Mouse (Mus musculus): ENCODE measurements around the gene Esrrb.

The Esrrb gene

DNA sequence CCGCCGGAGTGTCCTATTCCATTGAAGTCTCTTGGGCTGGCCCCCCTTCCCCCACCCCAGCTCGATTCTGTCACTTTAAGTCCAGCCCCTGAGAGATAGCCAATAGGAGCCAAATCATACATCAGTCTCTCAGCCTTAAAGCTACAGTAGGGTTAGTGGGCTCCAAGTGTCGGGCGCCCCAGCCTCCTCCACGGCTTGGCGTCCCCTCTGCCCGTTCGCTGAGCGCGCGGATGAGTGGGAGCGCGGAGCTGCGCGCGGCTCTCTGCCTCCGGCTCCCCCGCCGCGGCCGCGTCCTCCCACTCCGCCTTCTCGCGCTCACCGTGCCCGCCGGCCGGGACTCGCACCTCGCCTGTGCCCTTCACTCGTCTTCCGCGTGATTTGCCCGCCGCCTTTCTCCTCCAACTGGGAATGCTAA is 60.6 kb downstream of the Esrrb start:
- in situ Hi-C loops (cut with MboI, MseI): no loop called here

DNA sequence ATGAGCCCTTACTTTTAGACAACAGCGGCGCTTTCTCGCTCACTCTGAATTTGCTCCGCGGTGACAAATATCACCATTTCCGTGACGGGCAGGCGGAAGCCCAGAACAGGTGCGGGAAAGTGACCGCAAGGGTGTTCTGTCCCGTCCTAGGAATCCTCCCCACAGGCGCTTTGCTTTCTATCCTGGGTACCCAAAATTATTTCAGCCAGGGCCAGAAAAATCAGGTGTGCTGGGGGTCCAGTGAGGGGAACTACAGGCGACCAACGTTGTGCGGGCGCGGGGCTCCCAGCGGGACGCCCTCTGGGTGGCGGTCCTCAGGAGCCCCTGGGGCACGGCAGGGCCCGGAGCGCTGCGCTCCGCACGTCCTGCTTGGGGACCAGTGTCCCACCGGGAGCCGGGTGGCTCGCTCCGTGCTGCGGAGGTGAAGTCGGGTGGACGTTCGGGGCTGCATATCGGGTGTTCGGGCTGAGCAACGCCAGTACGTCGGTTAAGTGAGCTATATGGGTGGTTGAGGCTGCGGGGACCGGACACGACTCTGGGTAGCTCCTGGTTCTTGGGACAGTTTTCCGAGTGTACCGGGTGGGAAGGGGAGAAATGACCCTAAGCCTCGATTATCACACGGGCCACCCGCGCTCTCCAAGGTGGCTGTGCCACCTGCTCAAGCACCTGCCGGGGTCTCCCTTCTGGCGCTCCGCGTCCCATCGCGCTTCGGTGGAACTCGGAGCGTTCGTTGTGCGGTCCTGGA is 61.4 kb downstream of the Esrrb start:
- in situ Hi-C loops (cut with MboI, MseI): no loop called here

DNA sequence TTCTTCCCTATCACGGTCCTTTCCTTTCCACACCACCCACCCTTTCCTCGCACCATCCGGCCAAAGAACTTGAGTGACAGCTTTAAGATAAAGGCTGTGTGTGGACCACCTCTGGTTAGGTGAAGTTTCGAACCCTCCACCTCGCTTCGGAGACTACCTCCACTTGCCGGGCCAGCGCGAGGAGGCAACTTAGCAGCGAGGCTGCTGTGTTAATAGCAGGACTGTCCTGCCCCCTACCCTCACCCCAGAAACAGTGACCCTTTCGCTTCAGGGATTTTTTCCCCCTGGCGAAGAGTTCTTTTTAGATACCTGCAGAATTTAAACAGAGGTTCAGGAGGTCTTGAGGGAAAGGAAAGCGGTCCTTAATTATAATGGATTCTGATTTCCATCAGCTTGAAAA is 62.2 kb downstream of the Esrrb start:
- in situ Hi-C loops (cut with MboI, MseI): no loop called here

DNA sequence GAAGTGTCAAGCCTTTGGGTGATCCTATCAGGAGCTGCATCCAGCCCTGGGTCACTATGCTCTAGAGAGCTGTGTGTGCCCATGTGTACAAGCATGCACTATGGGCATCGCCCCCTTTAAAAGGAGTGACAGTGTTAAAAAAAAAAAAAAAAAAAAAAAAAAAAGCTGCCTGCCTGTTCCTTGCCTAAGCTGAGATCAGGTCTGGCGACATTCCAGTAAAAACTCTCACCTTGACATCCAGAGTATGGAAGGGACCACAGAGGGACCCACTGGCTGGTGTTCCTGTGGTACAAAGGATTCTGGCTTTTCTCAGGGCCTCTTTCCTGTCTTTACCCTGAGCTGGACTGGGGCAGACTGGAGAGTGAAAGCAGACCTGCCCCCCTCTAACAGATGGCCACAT is 66.7 kb downstream of the Esrrb start:
- in situ Hi-C loops (cut with MboI, MseI): no loop called here

DNA sequence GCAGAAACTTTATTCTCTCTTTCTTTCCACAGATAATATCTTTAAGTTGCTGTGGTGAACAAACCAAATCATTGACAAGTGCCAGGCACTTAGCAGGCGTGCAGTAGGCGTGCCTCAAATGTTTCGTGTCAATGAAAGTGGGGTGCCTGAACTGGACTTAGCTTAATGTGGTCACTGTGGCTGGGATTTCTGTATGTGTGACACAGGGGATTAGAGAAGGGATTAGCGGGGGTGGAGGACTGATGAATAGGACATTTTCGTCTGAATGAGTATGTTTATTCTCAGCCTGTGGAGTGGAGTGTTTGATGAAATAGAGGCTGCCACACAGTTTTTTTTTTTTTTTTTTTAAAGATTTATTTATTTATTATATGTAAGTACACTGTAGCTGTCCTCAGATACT is 70.8 kb downstream of the Esrrb start:
- in situ Hi-C loops (cut with MboI, MseI): no loop called here

DNA sequence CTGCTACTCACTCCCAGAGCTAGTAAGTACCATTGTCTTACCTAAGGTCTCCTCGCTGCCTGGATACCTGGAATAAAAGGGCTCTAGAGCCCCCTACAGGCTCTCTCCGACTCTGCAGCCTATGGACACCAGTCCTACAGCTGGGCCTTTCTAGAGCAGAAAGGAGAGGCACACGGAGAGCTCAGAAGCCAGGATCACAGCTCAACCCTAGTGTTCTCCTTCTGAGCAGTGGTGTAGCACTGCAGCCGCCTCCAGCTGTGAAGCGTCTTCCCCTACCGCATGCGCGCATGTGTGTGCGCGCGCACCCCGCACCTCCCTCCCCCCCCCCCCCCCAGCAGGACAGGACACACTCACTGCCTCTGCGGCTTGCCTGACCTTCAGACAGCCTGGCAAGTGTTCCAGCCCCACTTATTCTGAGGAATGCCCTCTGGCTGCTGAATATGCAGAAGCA is 72.5 kb downstream of the Esrrb start:
- in situ Hi-C loops (cut with MboI, MseI): no loop called here

DNA sequence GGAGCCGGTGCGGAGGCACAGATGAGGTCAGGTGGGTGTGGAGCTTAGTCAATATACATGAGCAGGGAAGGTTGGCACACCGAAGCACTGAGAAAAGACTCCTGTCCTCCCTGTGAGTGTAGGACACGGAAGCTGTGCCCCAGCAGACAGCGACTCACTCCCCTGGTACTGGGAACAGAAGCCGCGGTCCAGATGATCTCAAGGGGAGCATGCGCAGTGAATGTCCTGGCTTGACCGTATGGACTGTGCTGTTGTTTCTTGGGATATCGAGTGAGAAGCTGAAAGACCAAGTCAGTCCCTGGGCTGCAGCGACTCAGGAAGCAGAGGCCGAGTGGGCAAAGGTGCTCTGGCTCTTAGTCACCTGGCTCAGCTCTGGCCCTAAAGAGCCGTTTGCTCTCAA is 74.7 kb downstream of the Esrrb start:
- in situ Hi-C loops (cut with MboI, MseI): no loop called here

DNA sequence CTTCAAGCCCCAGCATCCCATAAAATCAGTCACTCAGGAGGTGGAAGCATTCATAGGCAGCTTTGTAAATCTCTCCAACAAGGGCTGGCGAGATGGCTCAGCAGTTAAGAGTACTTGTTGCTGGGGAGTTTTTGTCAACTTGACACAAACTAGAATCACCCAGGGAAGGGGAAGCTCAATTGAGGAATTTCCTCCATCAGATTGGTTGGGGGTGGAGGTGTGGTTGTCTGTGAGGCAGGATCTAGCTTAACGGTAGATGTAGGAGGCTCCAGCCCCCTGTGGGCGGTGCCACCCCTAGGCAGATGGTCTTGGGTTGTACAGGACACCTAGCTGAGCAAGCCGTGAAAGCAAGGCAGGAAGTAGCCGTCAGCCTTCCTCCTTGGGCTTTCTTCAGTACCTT is 89.9 kb downstream of the Esrrb start:
- in situ Hi-C loops (cut with MboI, MseI): no loop called here

DNA sequence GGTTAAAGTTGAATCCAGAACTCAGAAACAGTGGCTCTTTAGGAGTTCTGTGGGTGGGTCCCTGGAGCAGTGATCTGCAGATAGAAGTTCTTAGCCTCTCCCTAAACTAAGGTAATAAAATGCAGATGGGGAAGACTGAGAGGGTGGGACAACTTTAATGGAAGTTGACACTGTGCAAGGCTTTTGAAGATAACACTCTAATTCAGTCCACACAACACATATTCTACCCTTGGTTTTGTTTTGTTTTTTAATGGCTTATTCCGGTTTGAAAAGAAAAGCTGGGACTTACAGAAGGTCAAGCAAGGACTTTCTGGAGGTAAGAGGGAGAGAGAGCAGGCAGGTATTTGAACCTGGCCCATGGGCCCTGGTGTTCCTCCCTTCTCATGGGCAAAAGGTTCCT is 94.1 kb downstream of the Esrrb start:
- in situ Hi-C loops (cut with MboI, MseI): no loop called here

DNA sequence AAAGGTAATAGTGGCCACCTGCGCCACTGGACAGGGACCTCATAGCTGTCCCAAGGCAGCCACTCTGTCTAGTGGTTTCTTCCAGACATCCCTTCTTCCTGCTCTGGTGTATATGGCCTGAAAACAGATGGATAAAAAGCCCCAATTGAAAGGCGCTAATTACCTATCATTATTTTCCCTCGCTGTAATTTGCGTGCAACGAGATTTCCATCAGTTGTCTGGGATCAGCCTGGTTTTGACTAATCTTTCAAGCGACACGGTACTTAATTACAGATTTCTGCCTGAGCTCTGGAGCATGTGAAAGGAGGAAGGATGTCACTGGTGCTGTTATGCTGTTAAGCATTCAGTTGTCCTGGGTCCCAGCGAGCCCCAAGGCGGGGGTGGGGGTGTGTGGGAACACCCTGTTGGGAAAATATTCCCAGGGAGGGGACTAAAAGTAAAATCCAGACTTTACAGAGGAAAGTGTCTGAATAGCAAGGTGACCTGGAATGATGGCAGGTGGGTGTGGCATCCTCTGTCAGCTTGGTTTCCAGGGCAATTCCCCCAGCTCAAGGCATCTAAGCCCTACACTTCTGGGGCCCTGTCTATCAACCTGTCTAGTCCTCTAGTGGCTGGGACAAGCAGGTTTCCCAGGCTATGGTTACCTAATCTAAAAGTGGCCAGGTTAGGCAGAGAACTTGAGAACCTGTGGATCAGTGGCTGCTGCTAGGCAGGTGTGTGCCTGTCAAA is 102.0 kb downstream of the Esrrb start:
- in situ Hi-C loops (cut with MboI, MseI): no loop called here

DNA sequence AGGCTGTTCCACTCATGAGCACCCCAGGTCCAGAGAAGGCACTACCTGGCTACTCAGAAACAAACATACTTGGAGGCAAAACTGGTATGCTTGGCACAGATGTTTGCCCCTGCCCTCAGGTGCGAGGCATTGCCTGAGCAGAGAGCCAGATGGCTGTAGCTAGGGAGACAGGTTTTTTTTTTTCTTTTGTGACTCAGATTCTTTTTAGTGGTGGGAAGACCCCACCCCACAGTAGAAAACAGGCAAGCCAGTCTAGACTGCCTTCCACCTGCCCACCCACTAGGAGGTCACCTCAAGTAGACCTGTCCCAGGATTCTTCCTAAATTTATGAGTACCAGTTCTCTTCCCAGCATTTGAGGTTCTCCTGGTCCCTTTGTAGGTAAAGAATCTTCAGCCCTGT is 103.5 kb downstream of the Esrrb start:
- in situ Hi-C loops (cut with MboI, MseI): no loop called here

DNA sequence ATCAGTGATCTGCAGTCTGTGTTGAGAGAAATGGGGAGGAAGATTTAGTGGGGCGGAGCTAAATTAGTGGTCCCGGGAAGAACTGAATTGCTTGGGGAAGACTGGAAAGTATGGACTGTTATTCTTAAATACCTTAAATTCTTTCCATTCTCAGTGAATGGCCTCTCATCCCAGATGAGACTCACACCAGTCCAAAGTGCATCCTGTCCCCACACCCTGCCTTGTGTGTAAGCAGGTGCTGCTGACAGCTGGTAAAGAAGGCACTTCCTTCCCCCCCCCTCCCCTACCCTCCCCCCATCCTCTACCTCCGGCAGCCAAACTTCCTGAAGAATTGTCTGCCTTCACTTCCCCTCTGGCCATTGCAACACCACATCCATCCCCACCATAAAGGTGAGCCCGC is 105.3 kb downstream of the Esrrb start:
- in situ Hi-C loops (cut with MboI, MseI): no loop called here

DNA sequence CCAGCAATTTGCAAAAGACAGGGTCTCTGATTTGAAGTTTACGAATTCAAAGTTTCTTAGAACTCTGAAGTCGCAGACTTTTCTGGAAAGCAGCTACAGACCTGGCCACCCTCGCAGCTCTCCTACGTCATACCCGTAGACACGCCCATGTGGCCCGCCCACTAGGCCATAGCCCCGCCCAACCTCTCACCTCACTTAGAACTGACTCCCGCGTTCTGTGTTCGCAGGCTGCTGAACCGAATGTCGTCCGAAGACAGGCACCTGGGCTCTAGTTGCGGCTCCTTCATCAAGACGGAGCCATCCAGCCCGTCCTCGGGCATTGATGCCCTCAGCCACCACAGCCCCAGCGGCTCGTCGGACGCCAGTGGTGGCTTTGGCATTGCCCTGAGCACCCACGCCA is 109.0 kb downstream of the Esrrb start:
- in situ Hi-C loops (cut with MboI, MseI): no loop called here

DNA sequence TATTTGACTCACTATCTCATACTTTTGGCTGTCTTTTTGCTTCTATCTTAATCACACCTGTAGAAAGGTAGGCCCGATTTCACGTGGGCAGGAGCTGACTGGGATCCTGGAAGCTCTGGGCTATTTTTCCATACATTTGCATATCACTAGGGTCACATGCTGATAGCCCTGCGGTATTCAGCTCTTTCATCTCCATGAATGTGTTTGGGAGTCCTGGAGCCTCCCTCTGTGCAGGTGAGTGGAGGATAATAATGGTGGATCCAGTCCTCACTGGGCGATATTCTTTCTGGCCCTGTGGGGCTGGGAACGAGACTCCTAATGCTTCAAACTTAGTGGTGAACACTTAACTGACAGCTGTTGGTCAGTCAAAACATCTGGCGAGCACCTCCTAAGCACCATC is 110.0 kb downstream of the Esrrb start:
- in situ Hi-C loops (cut with MboI, MseI): no loop called here

DNA sequence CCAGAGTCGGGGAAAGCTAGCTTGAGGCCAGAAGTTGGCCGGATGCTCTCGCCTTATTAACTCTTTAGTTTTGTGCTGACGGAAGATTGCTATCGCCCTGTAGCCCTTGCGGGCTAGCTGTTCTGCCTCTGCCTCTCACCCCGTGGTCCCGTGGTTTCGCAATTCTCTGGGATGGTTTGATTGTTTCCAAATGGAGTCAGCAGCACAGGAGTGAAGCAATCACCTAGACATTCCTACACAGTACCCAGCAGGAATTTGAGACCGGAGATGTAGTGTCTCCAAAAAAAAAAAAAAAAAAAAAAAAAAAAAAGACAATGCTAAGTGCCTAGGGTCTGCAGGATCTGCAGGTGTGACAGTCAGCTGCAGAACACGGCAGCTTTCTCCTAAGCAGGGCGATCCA is 112.7 kb downstream of the Esrrb start:
- in situ Hi-C loops (cut with MboI, MseI): no loop called here

DNA sequence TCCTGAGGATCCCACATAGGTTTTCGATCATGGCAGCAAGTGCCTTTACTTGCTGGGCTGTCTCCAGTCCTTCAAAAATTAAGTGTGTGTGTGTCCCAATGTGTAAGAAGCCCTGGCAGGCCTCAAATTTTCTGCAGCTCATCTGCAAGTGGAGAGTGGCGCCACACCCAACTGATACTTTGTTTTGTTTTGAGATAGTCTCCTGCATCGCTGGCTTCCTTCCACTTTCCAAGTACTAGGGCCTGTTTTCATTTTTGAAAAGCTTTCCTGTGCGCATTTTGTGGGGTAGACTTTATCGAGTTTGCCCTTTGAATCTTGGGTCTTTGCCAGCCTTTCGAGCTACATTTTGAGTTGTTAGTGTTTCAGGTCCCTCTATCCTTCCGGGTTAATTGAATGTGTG is 115.1 kb downstream of the Esrrb start:
- in situ Hi-C loops (cut with MboI, MseI): no loop called here

DNA sequence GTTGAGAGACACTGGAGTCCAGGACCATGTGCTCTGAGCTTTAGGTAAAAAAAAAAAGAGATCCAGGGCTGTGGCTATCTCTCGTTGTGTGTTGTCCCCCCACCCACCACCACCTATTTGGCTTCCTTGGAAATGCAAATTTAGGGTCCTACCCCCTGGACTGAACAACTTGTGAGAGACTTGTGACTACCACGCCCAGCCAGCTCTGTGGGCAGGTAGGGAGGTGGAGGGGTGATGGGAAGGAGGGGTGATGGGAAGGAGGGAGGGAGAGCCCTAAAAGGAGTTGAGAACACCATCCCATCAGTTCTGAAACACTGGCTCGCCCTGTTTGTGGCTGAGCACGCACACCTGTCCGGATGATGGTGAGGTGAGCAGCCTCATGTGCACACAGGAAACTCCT is 118.0 kb downstream of the Esrrb start:
- in situ Hi-C loops (cut with MboI, MseI): no loop called here

DNA sequence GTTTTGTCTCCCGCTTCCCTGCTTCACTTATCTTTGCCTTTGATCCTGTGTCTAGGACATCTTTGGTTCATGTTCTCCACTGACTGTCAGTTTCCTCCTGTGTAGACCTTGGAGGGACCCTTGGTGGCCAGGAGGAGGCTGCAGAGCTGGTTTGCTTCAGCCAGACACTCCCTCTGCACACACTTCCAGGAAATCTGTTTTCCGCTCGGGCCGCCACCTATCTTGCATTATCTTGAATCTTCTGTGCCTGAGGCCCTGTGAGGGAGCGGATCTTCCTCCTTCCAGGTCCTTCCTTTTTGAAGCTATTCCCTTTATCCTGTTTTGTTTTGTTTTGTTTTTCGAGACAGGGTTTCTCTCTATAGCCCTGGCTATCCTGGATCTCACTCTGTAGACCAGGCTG is 121.1 kb downstream of the Esrrb start:
- in situ Hi-C loops (cut with MboI, MseI): no loop called here

DNA sequence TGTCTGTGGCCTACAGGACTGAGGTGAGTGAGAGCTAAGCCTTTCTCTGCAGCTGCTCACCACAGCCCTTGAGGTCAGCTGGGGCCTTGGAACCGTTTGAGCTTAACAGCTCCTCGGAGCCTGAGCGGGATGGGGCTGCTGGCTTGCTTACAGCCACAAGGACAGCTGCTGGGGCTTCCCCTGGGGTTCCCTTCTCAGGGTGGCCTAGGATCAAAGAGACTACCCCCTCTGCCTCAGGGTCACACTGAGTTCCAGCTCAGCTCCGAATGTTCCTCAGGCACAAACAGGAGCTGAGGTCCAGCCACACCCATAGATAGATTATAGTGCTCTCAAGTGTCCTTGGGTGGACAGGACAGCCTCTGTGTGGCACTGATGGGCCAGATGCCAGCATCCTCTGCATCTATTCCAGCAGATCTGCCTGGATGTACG is 122.5 kb downstream of the Esrrb start:
- in situ Hi-C loops (cut with MboI, MseI): no loop called here

DNA sequence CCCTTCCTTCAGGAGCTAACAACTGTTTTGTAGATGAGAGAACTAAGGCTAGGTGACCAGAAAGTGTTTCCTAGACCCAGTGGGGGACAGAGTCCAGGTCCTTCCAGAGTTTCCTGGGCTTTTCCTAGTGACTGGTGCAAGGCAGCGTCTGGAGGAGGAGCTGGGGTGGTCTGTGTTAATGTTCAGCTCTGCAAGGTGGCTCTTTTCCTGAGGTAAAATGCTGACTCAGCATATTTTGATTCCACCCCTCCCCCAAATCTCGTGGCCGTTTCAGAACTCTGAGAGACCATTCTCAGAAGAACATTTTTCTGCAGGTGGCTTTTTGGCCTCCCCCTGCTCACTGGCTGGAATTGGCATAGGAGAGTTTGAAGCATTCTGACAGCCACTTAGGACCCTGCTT is 127.1 kb downstream of the Esrrb start:
- in situ Hi-C loops (cut with MboI, MseI): no loop called here

DNA sequence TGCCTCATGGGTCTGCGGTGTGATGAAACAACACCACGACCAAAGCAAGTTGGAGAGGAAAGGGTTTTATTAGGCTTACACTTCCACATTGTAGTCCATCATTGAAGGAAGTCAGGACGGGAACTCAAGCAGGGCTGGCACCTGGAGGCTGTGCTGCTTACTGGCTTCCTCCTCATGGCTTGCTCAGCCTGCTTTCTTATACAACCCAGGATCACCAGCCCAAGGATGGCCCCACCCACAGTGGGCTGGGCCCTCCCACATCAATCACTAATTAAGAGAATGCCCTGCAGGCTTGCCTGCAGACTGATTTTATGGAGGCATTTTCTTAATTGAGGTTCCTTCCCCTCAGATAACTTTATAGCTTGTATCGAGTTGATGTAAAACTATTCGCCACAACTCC is 129.1 kb downstream of the Esrrb start:
- in situ Hi-C loops (cut with MboI, MseI): no loop called here

DNA sequence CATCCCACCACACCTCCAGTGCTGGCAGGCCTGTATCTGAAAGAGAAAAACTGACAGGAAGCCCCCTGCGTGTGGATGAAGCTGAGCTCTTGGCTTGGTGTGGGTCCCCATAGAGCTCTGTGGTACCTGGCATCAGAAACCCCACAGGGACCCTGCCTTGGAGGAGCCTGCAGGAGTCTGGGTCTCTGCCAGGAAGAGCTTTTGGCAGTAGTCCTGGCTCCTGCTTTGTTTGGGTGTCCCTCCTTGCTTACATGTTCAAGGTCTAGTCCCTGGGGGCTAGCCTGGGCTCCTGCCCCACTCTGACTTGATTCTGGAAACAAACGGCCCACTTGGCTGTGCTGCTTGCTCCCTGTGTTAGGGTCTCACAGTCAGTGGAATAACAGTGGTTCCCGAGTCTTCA is 130.6 kb downstream of the Esrrb start:
- in situ Hi-C loops (cut with MboI, MseI): no loop called here

DNA sequence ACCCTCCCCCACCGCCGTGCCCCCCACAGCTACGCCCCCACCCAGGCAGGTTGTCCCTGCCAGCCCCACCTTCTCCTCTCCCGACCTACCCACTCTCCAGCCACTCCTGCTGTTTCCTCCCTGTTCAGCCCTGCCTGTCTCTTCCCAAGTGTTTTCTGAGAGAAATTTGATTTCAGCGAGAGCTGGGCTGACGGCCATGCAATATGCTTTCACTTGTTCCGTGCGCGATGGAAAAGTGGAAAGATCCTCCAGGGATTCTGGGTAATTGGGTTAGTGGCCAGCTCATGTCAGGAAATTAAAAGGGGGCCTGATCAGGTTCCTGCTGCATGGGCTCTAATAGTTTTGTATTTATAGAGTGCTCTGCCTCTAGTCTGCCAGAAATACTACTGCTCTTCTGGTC is 131.9 kb downstream of the Esrrb start:
- in situ Hi-C loops (cut with MboI, MseI): no loop called here
